Mouse (Mus musculus) myocyte (in vitro differentiated cells): ENCODE measurements around the gene Polr2e. TPM values are rescaled to one million over a fixed set of nuclear protein-coding genes. Genes with fewer than 3 reads are reported as not detected.

Experiments
- H3K27me3 ChIP-seq: one replicate; pipeline ENCODE4 v1.6.1; 2011; ENCODE audit not compliant: control insufficient read depth, insufficient read depth, insufficient read length
- H3K36me3 ChIP-seq: one replicate; pipeline ENCODE4 v1.6.1; 2011; ENCODE audit not compliant: control insufficient read depth, insufficient read depth
- H3K4me2 ChIP-seq: one replicate; pipeline ENCODE4 v1.6.1; 2011; ENCODE audit warnings: low read depth, control low read depth
- H3K4me3 ChIP-seq: one replicate; pipeline ENCODE4 v1.5.1; 2011; ENCODE audit warnings: mild to moderate bottlenecking, control low read depth, moderate library complexity
- H3K79me2 ChIP-seq: one replicate; pipeline ENCODE4 v1.6.1; 2011; ENCODE audit not compliant: control insufficient read depth, insufficient read depth
- H3ac ChIP-seq: one replicate; pipeline ENCODE4 v1.6.1; 2011; ENCODE audit not compliant: control insufficient read depth, insufficient read length
- CEBPB ChIP-seq: IDR thresholded peaks from 2 replicates; pipeline ENCODE4 v1.6.1; 2011; ENCODE audit warnings: mild to moderate bottlenecking, moderate library complexity; ENCODE audit not compliant: poor library complexity, insufficient read depth, severe bottlenecking
- E2F4 ChIP-seq: IDR thresholded peaks from one replicate; pipeline ENCODE4 v1.6.1; 2011; ENCODE audit warnings: mild to moderate bottlenecking, control low read depth, moderate library complexity; ENCODE audit not compliant: insufficient read depth
- MAX ChIP-seq: IDR thresholded peaks from one replicate; pipeline ENCODE4 v1.6.1; 2011; ENCODE audit warnings: low read depth, mild to moderate bottlenecking, control low read depth
- MYOD1 ChIP-seq, 3 experiments: IDR thresholded peaks; one replicate each; pipeline ENCODE4 v1.6.1; 2011; ENCODE audit warnings: control low read depth in 2 of 3, low read depth in 2 of 3, mild to moderate bottlenecking in 2 of 3, moderate library complexity in 1 of 3; ENCODE audit not compliant: insufficient read length in 2 of 3, control insufficient read depth in 1 of 3
- MYOG ChIP-seq, 3 experiments: IDR thresholded peaks; one replicate each; pipeline ENCODE4 v1.6.1; 2011; ENCODE audit warnings: control low read depth in 2 of 3, low read depth in 2 of 3, mild to moderate bottlenecking in 2 of 3; ENCODE audit not compliant: insufficient read length in 2 of 3, control insufficient read depth in 1 of 3, insufficient read depth in 1 of 3
- POLR2A ChIP-seq: IDR thresholded peaks from one replicate; pipeline ENCODE4 v1.6.1; 2011; ENCODE audit warnings: low read depth, mild to moderate bottlenecking, control low read depth, moderate library complexity; ENCODE audit not compliant: insufficient read length
- POLR2AphosphoS2 ChIP-seq: IDR thresholded peaks from one replicate; pipeline ENCODE4 v1.6.1; 2011; ENCODE audit warnings: low read depth, control low read depth; ENCODE audit not compliant: insufficient read length
- REST ChIP-seq: IDR thresholded peaks from one replicate; pipeline ENCODE4 v1.6.1; 2011; ENCODE audit warnings: mild to moderate bottlenecking, control low read depth, moderate library complexity; ENCODE audit not compliant: insufficient read depth, insufficient read length
- SRF ChIP-seq: IDR thresholded peaks from one replicate; pipeline ENCODE4 v1.6.1; 2011; ENCODE audit warnings: low read depth; ENCODE audit not compliant: control insufficient read depth, insufficient read length
- TCF12 ChIP-seq: IDR thresholded peaks from one replicate; pipeline ENCODE4 v1.6.1; 2011; ENCODE audit warnings: mild to moderate bottlenecking, control low read depth; ENCODE audit not compliant: poor library complexity, insufficient read depth, severe bottlenecking
- TCF3 ChIP-seq: IDR thresholded peaks from one replicate; pipeline ENCODE4 v1.6.1; 2011; ENCODE audit warnings: low read depth, control low read depth; ENCODE audit not compliant: insufficient read length
- USF1 ChIP-seq: IDR thresholded peaks from one replicate; pipeline ENCODE4 v1.6.1; 2011; ENCODE audit warnings: low read depth, mild to moderate bottlenecking, control low read depth, moderate library complexity
- polyA plus RNA-seq: library from polyadenylated mRNA; unstranded; fragments of >200 nt; fragmentation: generic; extraction: Trizol; gene quantifications from one replicate; pipeline ENCODE4 v1.2.1, GENCODE M21; 2012; ENCODE audit warnings: missing spikeins

Gene Polr2e
- polyA plus RNA-seq, 1 experiment: 209 TPM

- Histone ChIP-seq H3K4me2 (peak overlapping the region; percentile 52), H3K36me3 (peaks cover 9% of the 10 kb centered on the region), H3K79me2 (peaks cover 6% of the 10 kb centered on the region)
Measured at GRCm38 (mm10) chr10:79995636-79996035, 44.0 kb downstream of the Polr2e start.

GRCm38 (mm10) chr10:79994397-79995115, 45.0 kb downstream of the Polr2e start:
- no peak for TF ChIP-seq REST
- no peak for TF ChIP-seq SRF
- no peak for TF ChIP-seq E2F4
- TF ChIP-seq TCF3: no peak
- TF ChIP-seq TCF12: no peak
- TF ChIP-seq USF1: no peak
- TF ChIP-seq MAX: no peak
- no peak for TF ChIP-seq MYOG (IDR thresholded peaks at IDR 0.05; ENCODE audit: control insufficient read depth in 1 of 3, insufficient read depth in 1 of 3, insufficient read length in 2 of 3, low read depth in 2 of 3)
- no peak for TF ChIP-seq POLR2AphosphoS2
- no peak for TF ChIP-seq CEBPB
- no peak for TF ChIP-seq MYOD1 (IDR thresholded peaks at IDR 0.05; ENCODE audit: control insufficient read depth in 1 of 3, insufficient read length in 2 of 3, low read depth in 2 of 3)
- no peak for TF ChIP-seq POLR2A
- Histone ChIP-seq H3K4me2 (no peak overlapping the region), H3K79me2 (peaks cover 9% of the 10 kb centered on the region), H3K27me3 (no peaks in the 10 kb centered on the region), H3ac (no peak overlapping the region), H3K4me3 (no peak overlapping the region), H3K36me3 (peaks cover 9% of the 10 kb centered on the region)

More at GRCm38 (mm10) chr10:79995636-79996035, 44.0 kb downstream of the Polr2e start:
- H3K4me3 ChIP-seq: peak overlapping the region; percentile 73
- H3K27me3 ChIP-seq: no peaks in the 10 kb centered on the region
- no peak for TF ChIP-seq REST
- TF ChIP-seq CEBPB: no peak
- no peak for TF ChIP-seq E2F4
- TF ChIP-seq POLR2AphosphoS2: peak; percentile 24
- TF ChIP-seq MYOG (IDR thresholded peaks at IDR 0.05; ENCODE audit: control insufficient read depth in 1 of 3, insufficient read depth in 1 of 3, insufficient read length in 2 of 3, low read depth in 2 of 3): no peak
- TF ChIP-seq SRF: no peak
- TF ChIP-seq MYOD1 (IDR thresholded peaks at IDR 0.05; ENCODE audit: control insufficient read depth in 1 of 3, insufficient read length in 2 of 3, low read depth in 2 of 3): no peak
- no peak for TF ChIP-seq MAX
- TF ChIP-seq TCF3: no peak
- no peak overlapping the region for H3ac ChIP-seq

- Histone ChIP-seq H3K27me3 (no peaks in the 10 kb centered on the region), H3K79me2 (peaks cover 20% of the 10 kb centered on the region), H3K4me2 (no peak overlapping the region), H3K4me3 (no peak overlapping the region), H3K36me3 (peaks cover 9% of the 10 kb centered on the region), H3ac (no peak overlapping the region)
- TF ChIP-seq E2F4 (no peak), TCF12 (no peak), MYOD1 (IDR thresholded peaks at IDR 0.05; ENCODE audit: control insufficient read depth in 1 of 3, insufficient read length in 2 of 3, low read depth in 2 of 3) (no peak), POLR2A (no peak), TCF3 (no peak), MYOG (IDR thresholded peaks at IDR 0.05; ENCODE audit: control insufficient read depth in 1 of 3, insufficient read depth in 1 of 3, insufficient read length in 2 of 3, low read depth in 2 of 3) (no peak), POLR2AphosphoS2 (no peak), USF1 (no peak), CEBPB (no peak), SRF (no peak), MAX (no peak), REST (no peak)
Measured at GRCm38 (mm10) chr10:79991548-79991947, 48.0 kb downstream of the Polr2e start.

GRCm38 (mm10) chr10:79991099-79991498, 48.5 kb downstream of the Polr2e start:
- no peak overlapping the region for H3K4me3 ChIP-seq

More at GRCm38 (mm10) chr10:79991099-79991498, 48.5 kb downstream of the Polr2e start:
- Histone ChIP-seq H3K27me3 (no peaks in the 10 kb centered on the region), H3ac (no peak overlapping the region), H3K79me2 (peaks cover 20% of the 10 kb centered on the region), H3K36me3 (peaks cover 9% of the 10 kb centered on the region), H3K4me2 (no peak overlapping the region)
- TF ChIP-seq TCF3: no peak
- no peak for TF ChIP-seq MYOD1 (IDR thresholded peaks at IDR 0.05; ENCODE audit: control insufficient read depth in 1 of 3, insufficient read length in 2 of 3, low read depth in 2 of 3)
- TF ChIP-seq TCF12: no peak
- TF ChIP-seq POLR2A: no peak
- TF ChIP-seq CEBPB: no peak
- TF ChIP-seq SRF: no peak
- no peak for TF ChIP-seq MYOG (IDR thresholded peaks at IDR 0.05; ENCODE audit: control insufficient read depth in 1 of 3, insufficient read depth in 1 of 3, insufficient read length in 2 of 3, low read depth in 2 of 3)
- no peak for TF ChIP-seq USF1
- no peak for TF ChIP-seq POLR2AphosphoS2
- no peak for TF ChIP-seq MAX
- no peak for TF ChIP-seq E2F4
